Mouse (Mus musculus) cerebellum, postnatal 36 days (tissue): ENCODE measurements around the gene Vmn2r32.
"Not testable (repeated sequence)": the region's sequence is repeated elsewhere in the genome, so short reads cannot be mapped to it uniquely, and the experiment has no call there.

Experiments
- DNase-seq, 2 experiments: peaks; one replicate each; pipeline ENCODE4 v3.0.0; 2021 to 2022; ENCODE audit warnings: mixed read lengths in 2 of 2

Vmn2r32 gene

DNA sequence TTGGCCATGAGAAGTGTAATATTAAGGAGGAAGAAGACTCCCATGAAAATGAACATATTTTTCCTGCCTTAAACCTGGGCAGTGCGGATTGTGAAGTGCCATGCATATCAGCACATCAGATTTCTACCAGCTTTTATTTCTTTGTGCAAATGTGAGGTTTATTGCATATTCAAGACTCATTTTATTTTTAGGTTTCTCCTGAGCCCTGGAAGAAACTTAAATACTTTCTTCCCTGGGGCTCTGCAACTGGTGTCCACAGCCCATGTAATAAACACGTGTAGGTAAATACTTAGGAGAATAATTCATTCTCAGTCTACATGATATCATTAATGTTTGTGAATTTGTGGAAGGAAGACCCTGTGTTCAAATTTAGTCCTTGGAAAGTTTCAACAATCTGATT lies at the start of gene Vmn2r32:
Gene Vmn2r32, minus strand, starts transcription at position 101 of the 400 bp plus-strand sequence.
- DNase-seq, result not testable (repeated sequence)
